Mouse (Mus musculus) bone marrow, adult 2 months (tissue): ENCODE measurements at regions not wholly inside any gene's neighbourhood (a gene's known extent, or its start where the extent isn't known, plus 50 kb on each side); places are given as distances from the start of the nearest gene placed in this dataset.

Experiments
- CTCF ChIP-seq: fragments of 200-500 bp; IDR thresholded peaks from 2 replicates; pipeline ENCODE4 v1.5.1; 2011; ENCODE audit warnings: low read length, control low read depth; ENCODE audit not compliant: control insufficient read depth, insufficient read depth
- POLR2A ChIP-seq: fragments of 200-500 bp; IDR thresholded peaks from 2 replicates; pipeline ENCODE4 v1.6.1; 2011; ENCODE audit warnings: low read depth, mild to moderate bottlenecking, control low read depth, low read length, borderline replicate concordance; ENCODE audit not compliant: control insufficient read depth

- no peak for TF ChIP-seq POLR2A
- no peak for TF ChIP-seq CTCF
These were observed 395.1 kb upstream of the Clint1 start for GRCm38 (mm10) chr11:45456724-45457123.
